Mouse (Mus musculus) liver, adult 2 months (tissue): ENCODE measurements around the gene Mst1. TPM values are rescaled to one million over a fixed set of nuclear protein-coding genes. Genes with fewer than 3 reads are reported as not detected.

Experiments
- DNase-seq: peaks from one replicate; pipeline ENCODE4 v3.0.0-alpha.2; 2011; ENCODE audit warnings: low read depth, low spot score; ENCODE audit errors: extremely low read depth
- H3K27ac ChIP-seq: fragments of 200-500 bp; replicated peaks from 2 replicates; pipeline ENCODE4 v1.5.1; 2012; ENCODE audit warnings: low read depth, mild to moderate bottlenecking, control low read depth, inconsistent platforms, low read length; ENCODE audit not compliant: insufficient read depth
- H3K27me3 ChIP-seq: fragments of 200-500 bp; 2 replicates; pipeline ENCODE4 v1.6.1; 2012; ENCODE audit warnings: mild to moderate bottlenecking, moderate library complexity, low read length, inconsistent platforms; ENCODE audit not compliant: control insufficient read depth, insufficient read depth
- H3K36me3 ChIP-seq: fragments of 200-500 bp; 2 replicates; pipeline ENCODE4 v1.6.1; 2012; ENCODE audit warnings: low read length, inconsistent platforms; ENCODE audit not compliant: control insufficient read depth, insufficient read depth
- H3K4me1 ChIP-seq: fragments of 200-500 bp; 2 replicates; pipeline ENCODE4 v1.6.1; 2011; ENCODE audit warnings: low read length; ENCODE audit not compliant: control insufficient read depth, insufficient read depth
- H3K4me3 ChIP-seq: fragments of 200-500 bp; 2 replicates; pipeline ENCODE4 v1.5.1; 2011; ENCODE audit warnings: low read depth, mild to moderate bottlenecking, control low read depth, low read length, moderate library complexity; ENCODE audit not compliant: insufficient read depth
- H3K79me2 ChIP-seq: fragments of 200-500 bp; 2 replicates; pipeline ENCODE4 v1.6.1; 2012; ENCODE audit warnings: inconsistent platforms, mild to moderate bottlenecking, low read length, moderate library complexity; ENCODE audit not compliant: control insufficient read depth, insufficient read depth
- H3K9ac ChIP-seq: fragments of 200-500 bp; 2 replicates; pipeline ENCODE4 v1.6.1; 2012; ENCODE audit warnings: low read depth, mild to moderate bottlenecking, control low read depth, inconsistent platforms, low read length
- CTCF ChIP-seq: fragments of 200-500 bp; IDR thresholded peaks from 2 replicates; pipeline ENCODE4 v1.5.1; 2011; ENCODE audit warnings: low read depth, low read length, control low read depth
- POLR2A ChIP-seq: fragments of 200-500 bp; IDR thresholded peaks from 2 replicates; pipeline ENCODE4 v1.6.1; 2011; ENCODE audit warnings: low read length, control low read depth; ENCODE audit not compliant: insufficient read depth; ENCODE audit errors: extremely low read depth
- WGBS: fragments of 180-500 bp; shearing (Covaris S2); methylation state at CpG from one replicate; pipeline ENCODE4 v1.1.7; 2018; 5-methylcytosine and 5-hydroxymethylcytosine counted together
- polyA plus RNA-seq: library from polyadenylated mRNA; depleted of rRNA; stranded (reverse); fragments of >200 nt; gene quantifications from 2 replicates; pipeline ENCODE4 v1.2.3, GENCODE M21; 2012
- total RNA-seq: library from RNA; depleted of rRNA; stranded (reverse); fragments of >200 nt; gene quantifications from 2 replicates; pipeline ENCODE4 v1.2.3, GENCODE M21; 2014

The Mst1 gene
- total and polyA plus RNA-seq, 2 experiments = 143 to 264 TPM

GRCm38 (mm10) chr9:108047601-108048565 is 32.4 kb upstream of the Mst1 start:
- Histone ChIP-seq H3K4me3 (peak overlapping the region; percentile 71; the same call in 1 of the 2 replicates), H3K9ac (peak overlapping the region; percentile 62; the same call in 1 of the 2 replicates), H3K27me3 (no peaks in the 10 kb centered on the region), H3K27ac (peak overlapping the region; percentile 43), H3K36me3 (peaks cover 4% of the 10 kb centered on the region; the same call in 1 of the 2 replicates), H3K79me2 (peaks cover 4% of the 10 kb centered on the region; the same call in 1 of the 2 replicates), H3K4me1 (peaks cover 17% of the 10 kb centered on the region)
- DNase-seq = no peak
- 44% methylated on average over 17 of the region's 17 CpGs for WGBS
- TF ChIP-seq POLR2A (no peak), CTCF (no peak)

- WGBS = 2% methylated on average over 19 of the region's 19 CpGs
- H3K36me3 ChIP-seq = peaks cover 4% of the 10 kb centered on the region; the same call in 1 of the 2 replicates
- peak overlapping the region; percentile 43 for H3K27ac ChIP-seq
- H3K4me1 ChIP-seq = peaks cover 23% of the 10 kb centered on the region
- no peak for DNase-seq
- peak overlapping the region; percentile 62 for H3K9ac ChIP-seq
- peaks cover 4% of the 10 kb centered on the region; the same call in 1 of the 2 replicates for H3K79me2 ChIP-seq
- TF ChIP-seq CTCF (no peak), POLR2A (no peak)
- no peaks in the 10 kb centered on the region for H3K27me3 ChIP-seq
- H3K4me3 ChIP-seq = peak overlapping the region; percentile 71
These were observed 31.7 kb upstream of the Mst1 start for GRCm38 (mm10) chr9:108048566-108048955.

GRCm38 (mm10) chr9:108049016-108049455 is 31.2 kb upstream of the Mst1 start, which contains the start of gene Gmppb:
Gmppb (plus strand) TSS chr9:108049242.
- peak within 1 kb of the TSS; percentile 65 for H3K27ac ChIP-seq
- TF ChIP-seq CTCF (no peak), POLR2A (peak; percentile 79)
- WGBS = under 1% methylated on average over 39 of the region's 39 CpGs
- no peaks in the 10 kb centered on the region for H3K27me3 ChIP-seq
- H3K36me3 ChIP-seq = peaks cover 4% of the 10 kb centered on the region; the same call in 1 of the 2 replicates
- H3K9ac ChIP-seq = peak within 1 kb of the TSS; percentile 88
- peak; percentile 95 for DNase-seq
- H3K4me3 ChIP-seq = peak within 1 kb of the TSS; percentile 83
- peaks cover 4% of the 10 kb centered on the region; the same call in 1 of the 2 replicates for H3K79me2 ChIP-seq
- H3K4me1 ChIP-seq = peaks cover 24% of the 10 kb centered on the region

- peak; percentile 39 for DNase-seq
- 34% methylated on average over 15 of the region's 15 CpGs for WGBS
These were observed 30.5 kb upstream of the Mst1 start for GRCm38 (mm10) chr9:108049561-108050251.

GRCm38 (mm10) chr9:108051184-108051930 is 28.9 kb upstream of the Mst1 start:
- peaks cover 3% of the 10 kb centered on the region; the same call in 1 of the 2 replicates for H3K36me3 ChIP-seq
- H3K4me1 ChIP-seq = peaks cover 28% of the 10 kb centered on the region
- DNase-seq = no peak

More at GRCm38 (mm10) chr9:108049561-108050251, 30.5 kb upstream of the Mst1 start:
- H3K27ac ChIP-seq = peak overlapping the region; percentile 65
- H3K27me3 ChIP-seq = no peaks in the 10 kb centered on the region
- H3K4me3 ChIP-seq = peak overlapping the region; percentile 83
- H3K9ac ChIP-seq = peak overlapping the region; percentile 88
- TF ChIP-seq CTCF = no peak
- TF ChIP-seq POLR2A = no peak
- peaks cover 4% of the 10 kb centered on the region; the same call in 1 of the 2 replicates for H3K79me2 ChIP-seq
- H3K4me1 ChIP-seq = peaks cover 24% of the 10 kb centered on the region
- H3K36me3 ChIP-seq = peaks cover 4% of the 10 kb centered on the region; the same call in 1 of the 2 replicates

More at GRCm38 (mm10) chr9:108051184-108051930, 28.9 kb upstream of the Mst1 start:
- peaks cover 4% of the 10 kb centered on the region; the same call in 1 of the 2 replicates for H3K79me2 ChIP-seq
- no peak for TF ChIP-seq CTCF
- TF ChIP-seq POLR2A = no peak
- no peak overlapping the region for H3K9ac ChIP-seq
- WGBS = 88% methylated on average over 15 of the region's 15 CpGs
- H3K27me3 ChIP-seq = no peaks in the 10 kb centered on the region
- H3K4me3 ChIP-seq = no peak overlapping the region
- no peak overlapping the region for H3K27ac ChIP-seq
